Comparison of ENCODE assay signal across 24 mouse cellular contexts in the genomic region with DNA sequence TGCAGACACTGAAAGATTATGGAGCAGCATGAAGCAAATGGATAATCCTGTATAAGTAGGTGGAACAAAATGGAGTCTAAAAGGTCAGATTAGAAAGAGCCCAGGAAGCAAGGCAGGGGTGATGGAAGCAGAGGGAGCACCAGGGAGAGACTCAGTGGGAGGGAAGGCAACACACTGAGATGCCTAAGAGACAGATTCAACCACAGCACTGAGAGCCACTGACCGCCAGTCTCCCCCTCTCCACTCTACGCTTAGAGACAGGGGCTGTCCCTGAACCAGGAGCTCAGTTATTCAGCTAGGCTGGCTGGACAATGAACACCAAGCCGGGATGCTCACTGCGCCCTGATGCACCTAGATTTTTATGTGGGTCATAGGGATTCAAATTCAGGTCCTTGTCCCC.
"Had no signal": no experiment of that assay in that cellular context is flagged by ENCODE, and none has a peak within 500 bp of the region (broad histone marks: within the 10 kb centered on the region; RNA-seq: fewer than 3 reads in every experiment).

No protein-coding gene starts in this region.

- H3K9me3 ChIP-seq: hindbrain, embryonic 13.5 days; hindbrain, embryonic 15.5 days; kidney, embryonic 15.5 days; limb, embryonic 13.5 days; limb, embryonic 15.5 days; liver, embryonic 12.5 days had no signal

- H3K4me2 ChIP-seq: heart, embryonic 11.5 days; hindbrain, embryonic 13.5 days; hindbrain, embryonic 15.5 days; kidney, embryonic 15.5 days; limb, embryonic 13.5 days; limb, embryonic 15.5 days; liver, embryonic 12.5 days had no signal

- H3K36me3 ChIP-seq: hindbrain, embryonic 13.5 days; hindbrain, embryonic 15.5 days; kidney, embryonic 15.5 days; limb, embryonic 13.5 days; limb, embryonic 15.5 days; liver, embryonic 12.5 days had no signal

- DNase-seq: gastrocnemius, postnatal 14 days; gastrocnemius, postnatal 36 days; heart, adult 18-20 months; heart, postnatal 10 days; heart, postnatal 36 days; kidney, adult 11 months; kidney, adult 2 months; kidney, adult 9 months; kidney, postnatal 25 days; kidney, postnatal 4 days; left cerebral cortex, postnatal 4 days had no signal

- H3K27ac ChIP-seq: hindbrain, embryonic 13.5 days; hindbrain, embryonic 15.5 days; hindbrain, postnatal 0 days; kidney, embryonic 15.5 days; kidney, postnatal 0 days; layer of hippocampus, adult 2 months; left cerebral cortex, adult 2 months; limb, embryonic 13.5 days; limb, embryonic 15.5 days; liver, embryonic 12.5 days; liver, embryonic 14.5 days had no signal

- ATAC-seq: hindbrain, postnatal 0 days; intestine, embryonic 16.5 days; liver, embryonic 12.5 days had no signal

- H3K27me3 ChIP-seq: hindbrain, embryonic 13.5 days; kidney, embryonic 15.5 days; limb, embryonic 13.5 days; limb, embryonic 15.5 days; liver, embryonic 12.5 days had no signal

- H3K9ac ChIP-seq: hindbrain, embryonic 13.5 days; hindbrain, embryonic 15.5 days; kidney, embryonic 15.5 days; limb, embryonic 13.5 days; limb, embryonic 15.5 days; liver, embryonic 12.5 days; liver, embryonic 14.5 days had no signal

- H3K4me3 ChIP-seq: hindbrain, embryonic 13.5 days; hindbrain, embryonic 15.5 days; kidney, embryonic 15.5 days; layer of hippocampus, adult 2 months; left cerebral cortex, adult 2 months; limb, embryonic 13.5 days; limb, embryonic 15.5 days; liver, embryonic 12.5 days had no signal

- H3K4me1 ChIP-seq: hindbrain, embryonic 15.5 days; kidney, embryonic 15.5 days; limb, embryonic 13.5 days; limb, embryonic 15.5 days; liver, embryonic 12.5 days had no signal
